Mouse (Mus musculus) MEL (cell line): ENCODE data around the gene Kbtbd12.

Experiments
- BHLHE40 ChIP-seq: IDR thresholded peaks from 2 replicates; pipeline ENCODE4 v1.6.1; 2012; ENCODE audit warnings: low read depth, mild to moderate bottlenecking, inconsistent platforms, low read length, improper control_type of control experiment, borderline replicate concordance
- CHD2 ChIP-seq: IDR thresholded peaks from 2 replicates; pipeline ENCODE4 v1.6.1; 2011; ENCODE audit warnings: low read length, improper control_type of control experiment
- CTCF ChIP-seq, 3 experiments: IDR thresholded peaks in 2 of 3; conservative IDR thresholded peaks in 1 of 3; 2 replicates each; pipeline ENCODE4 v1.5.1; 2011 to 2012; ENCODE audit warnings: low read length in 3 of 3, low read depth in 2 of 3, mild to moderate bottlenecking in 2 of 3, improper control_type of control experiment in 1 of 3, inconsistent platforms in 1 of 3, mixed read lengths in 1 of 3, moderate library complexity in 1 of 3; ENCODE audit not compliant: control insufficient read depth in 1 of 3, insufficient read depth in 1 of 3, poor library complexity in 1 of 3, severe bottlenecking in 1 of 3
- E2F4 ChIP-seq: IDR thresholded peaks from 2 replicates; pipeline ENCODE4 v1.6.1; 2011; ENCODE audit warnings: low read depth, low read length, improper control_type of control experiment, borderline replicate concordance
- EP300 ChIP-seq, 2 experiments: IDR thresholded peaks; 2 replicates each; pipeline ENCODE4 v1.6.1; 2011; ENCODE audit warnings: improper control_type of control experiment in 2 of 2, low read length in 2 of 2, low read depth in 1 of 2, mild to moderate bottlenecking in 1 of 2
- HCFC1 ChIP-seq: IDR thresholded peaks from 2 replicates; pipeline ENCODE4 v1.6.1; 2012; ENCODE audit warnings: low read depth, mild to moderate bottlenecking, inconsistent platforms, low read length, improper control_type of control experiment, moderate library complexity
- JUND ChIP-seq: IDR thresholded peaks from 2 replicates; pipeline ENCODE4 v1.6.1; 2011; ENCODE audit warnings: low read depth, mild to moderate bottlenecking, improper control_type of control experiment, low read length
- MAFK ChIP-seq: IDR thresholded peaks from 2 replicates; pipeline ENCODE4 v1.6.1; 2011; ENCODE audit warnings: low read depth, mild to moderate bottlenecking, low read length, improper control_type of control experiment, borderline replicate concordance
- MAZ ChIP-seq: IDR thresholded peaks from 2 replicates; pipeline ENCODE4 v1.6.1; 2012; ENCODE audit warnings: low read depth, mild to moderate bottlenecking, inconsistent platforms, low read length, improper control_type of control experiment
- POLR2A ChIP-seq, 2 experiments: IDR thresholded peaks; 2 replicates each; pipeline ENCODE4 v1.6.1; 2011 to 2012; ENCODE audit warnings: low read length in 2 of 2, mild to moderate bottlenecking in 2 of 2, control low read depth in 1 of 2, improper control_type of control experiment in 1 of 2, low read depth in 1 of 2, moderate library complexity in 1 of 2; ENCODE audit not compliant: control insufficient read depth in 1 of 2, insufficient read depth in 1 of 2, poor library complexity in 1 of 2
- SIN3A ChIP-seq: IDR thresholded peaks from 2 replicates; pipeline ENCODE4 v1.6.1; 2012; ENCODE audit warnings: low read length, improper control_type of control experiment, inconsistent platforms
- USF2 ChIP-seq, 2 experiments: IDR thresholded peaks; 2 replicates each; pipeline ENCODE4 v1.6.1; 2011 to 2012; ENCODE audit warnings: improper control_type of control experiment in 2 of 2, low read length in 2 of 2, borderline replicate concordance in 1 of 2, inconsistent platforms in 1 of 2, low read depth in 1 of 2, mild to moderate bottlenecking in 1 of 2; ENCODE audit not compliant: insufficient read depth in 1 of 2
- ZC3H11A ChIP-seq: IDR thresholded peaks from 2 replicates; pipeline ENCODE4 v1.6.1; 2012; ENCODE audit warnings: low read depth, mild to moderate bottlenecking, inconsistent platforms, low read length, improper control_type of control experiment
- ZKSCAN1 ChIP-seq: IDR thresholded peaks from 2 replicates; pipeline ENCODE4 v1.6.1; 2012; ENCODE audit warnings: low read depth, mild to moderate bottlenecking, inconsistent platforms, low read length, improper control_type of control experiment, moderate library complexity

DNA sequence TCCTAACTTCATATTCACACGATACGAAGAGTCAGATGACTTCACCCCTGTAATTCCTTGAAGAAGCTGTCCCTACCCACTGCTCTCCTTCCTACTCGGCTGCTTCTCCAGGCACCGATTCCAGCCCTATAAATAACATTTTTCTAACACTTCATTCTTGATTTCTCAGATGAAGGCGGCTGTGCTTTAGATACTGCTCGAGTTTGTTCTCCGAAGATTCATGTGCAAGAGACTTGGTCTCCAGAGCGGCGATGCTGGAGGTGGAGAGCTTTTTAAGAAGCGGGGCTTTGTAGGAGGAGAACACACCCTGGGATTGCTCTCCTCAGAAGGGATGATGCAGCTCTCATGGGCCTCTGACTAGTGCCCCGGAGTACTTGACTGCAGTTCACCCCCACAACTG, 61.3 kb downstream of the Kbtbd12 start:
- TF ChIP-seq EP300 (IDR thresholded peaks at IDR 0.05; ENCODE audit: low read depth in 1 of 2, low read length in 2 of 2) (no peak), CTCF (IDR thresholded peaks at IDR 0.05 in 2 of 3, conservative IDR thresholded peaks at IDR 0.05 in 1 of 3; ENCODE audit: control insufficient read depth in 1 of 3, insufficient read depth in 1 of 3, low read depth in 2 of 3, low read length in 3 of 3, poor library complexity in 1 of 3, severe bottlenecking in 1 of 3) (no peak), E2F4 (no peak), MAFK (no peak), SIN3A (no peak), ZKSCAN1 (no peak), JUND (no peak), ZC3H11A (no peak), BHLHE40 (no peak), HCFC1 (no peak), CHD2 (no peak), MAZ (no peak), USF2 (IDR thresholded peaks at IDR 0.05; ENCODE audit: borderline replicate concordance in 1 of 2, insufficient read depth in 1 of 2, low read depth in 1 of 2, low read length in 2 of 2) (no peak), POLR2A (IDR thresholded peaks at IDR 0.05; ENCODE audit: control insufficient read depth in 1 of 2, insufficient read depth in 1 of 2, low read depth in 1 of 2, low read length in 2 of 2, poor library complexity in 1 of 2) (no peak)
